Mouse (Mus musculus) spleen, adult 2 months (tissue): ENCODE measurements around the gene Fgfr2. TPM values are rescaled to one million over a fixed set of nuclear protein-coding genes. Genes with fewer than 3 reads are reported as not detected.

Experiments used
- DNase-seq, 2 experiments: peaks; one replicate each; pipeline versions ENCODE4 v3.0.0 to v3.0.0-alpha.2; 2012 to 2021; ENCODE audit warnings: low spot score in 2 of 2, low read depth in 1 of 2
- H3K27ac ChIP-seq: fragments of 200-500 bp; 2 replicates; pipeline ENCODE4 v1.5.1; 2012; ENCODE audit warnings: low read length, inconsistent platforms; ENCODE audit not compliant: insufficient read depth
- H3K27me3 ChIP-seq: fragments of 200-500 bp; 2 replicates; pipeline ENCODE4 v1.6.1; 2012; ENCODE audit warnings: mild to moderate bottlenecking, moderate library complexity, low read length, inconsistent platforms; ENCODE audit not compliant: control insufficient read depth, insufficient read depth
- H3K36me3 ChIP-seq: fragments of 200-500 bp; 2 replicates; pipeline ENCODE4 v1.6.1; 2012; ENCODE audit warnings: mild to moderate bottlenecking, low read length, inconsistent platforms; ENCODE audit not compliant: control insufficient read depth, insufficient read depth
- H3K4me1 ChIP-seq: fragments of 200-500 bp; 2 replicates; pipeline ENCODE4 v1.6.1; 2011; ENCODE audit warnings: inconsistent platforms; ENCODE audit not compliant: control insufficient read depth, insufficient read depth, insufficient read length
- H3K4me3 ChIP-seq: fragments of 200-500 bp; 2 replicates; pipeline ENCODE4 v1.5.1; 2011; ENCODE audit warnings: mild to moderate bottlenecking, inconsistent platforms; ENCODE audit not compliant: insufficient read depth, insufficient read length; ENCODE audit errors: extremely low read depth
- CTCF ChIP-seq: fragments of 200-500 bp; IDR thresholded peaks from 2 replicates; pipeline ENCODE4 v1.5.1; 2011; ENCODE audit warnings: mild to moderate bottlenecking, inconsistent platforms; ENCODE audit not compliant: insufficient read depth, insufficient read length, insufficient replicate concordance; ENCODE audit errors: extremely low read depth
- POLR2A ChIP-seq: fragments of 200-500 bp; IDR thresholded peaks from 2 replicates; pipeline ENCODE4 v1.6.1; 2011; ENCODE audit warnings: low read depth, low read length, inconsistent platforms
- WGBS: fragments of 180-500 bp; shearing (Covaris S2); methylation state at CpG from one replicate; pipeline ENCODE4 v1.1.7; 2018; 5-methylcytosine and 5-hydroxymethylcytosine counted together
- polyA plus RNA-seq: library from polyadenylated mRNA; depleted of rRNA; stranded (reverse); fragments of >200 nt; gene quantifications from 2 replicates; pipeline ENCODE4 v1.2.3, GENCODE M21; 2012

Gene Fgfr2
- polyA plus RNA-seq, 1 experiment, result 1.6 TPM

DNA sequence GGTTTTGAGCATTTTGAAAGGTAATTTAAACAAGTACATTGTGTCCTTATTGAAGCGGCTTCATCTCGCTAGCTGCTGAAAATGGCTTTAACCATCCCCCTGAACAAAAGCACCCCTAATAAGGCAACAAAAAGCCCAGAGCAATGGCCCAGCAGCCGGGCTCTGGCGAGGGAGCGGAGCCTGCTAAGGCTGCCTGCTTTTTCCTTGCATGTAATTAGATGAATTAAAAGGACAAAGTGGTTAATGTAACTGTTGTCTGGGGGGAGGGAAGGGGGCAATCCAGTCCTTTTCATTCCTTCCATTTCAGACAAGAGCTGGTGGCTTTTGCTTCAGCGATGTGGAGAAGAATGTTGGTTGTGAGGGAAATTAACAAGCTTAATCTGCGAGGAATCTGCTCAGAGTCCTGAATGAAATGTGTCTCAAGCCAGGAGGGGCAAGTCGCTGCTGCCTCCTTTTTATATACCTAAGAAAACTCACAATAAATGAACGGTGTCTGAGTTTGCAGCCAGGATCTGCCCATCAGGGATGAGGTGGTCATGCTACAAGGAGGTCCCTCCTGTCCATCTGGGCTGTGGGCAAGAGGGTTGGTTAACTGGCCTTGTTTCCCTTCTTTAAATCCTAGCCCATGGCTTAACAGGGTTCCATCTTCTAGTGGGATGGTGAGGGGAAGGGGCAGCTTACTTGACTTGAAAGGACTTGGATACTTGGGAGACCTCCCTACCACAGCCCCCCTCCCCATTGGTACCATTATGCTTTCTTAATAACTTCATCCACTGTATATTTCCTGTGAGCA is 1400.2 kb downstream of the Fgfr2 start:
- Histone ChIP-seq H3K36me3 (no peaks in the 10 kb centered on the region), H3K4me1 (no peaks in the 10 kb centered on the region), H3K27me3 (no peaks in the 10 kb centered on the region), H3K4me3 (no peak overlapping the region), H3K27ac (no peak overlapping the region)
- TF ChIP-seq CTCF (no peak), POLR2A (no peak)
- WGBS, result 56% methylated on average over 9 of the region's 9 CpGs
- no peak for DNase-seq

DNA sequence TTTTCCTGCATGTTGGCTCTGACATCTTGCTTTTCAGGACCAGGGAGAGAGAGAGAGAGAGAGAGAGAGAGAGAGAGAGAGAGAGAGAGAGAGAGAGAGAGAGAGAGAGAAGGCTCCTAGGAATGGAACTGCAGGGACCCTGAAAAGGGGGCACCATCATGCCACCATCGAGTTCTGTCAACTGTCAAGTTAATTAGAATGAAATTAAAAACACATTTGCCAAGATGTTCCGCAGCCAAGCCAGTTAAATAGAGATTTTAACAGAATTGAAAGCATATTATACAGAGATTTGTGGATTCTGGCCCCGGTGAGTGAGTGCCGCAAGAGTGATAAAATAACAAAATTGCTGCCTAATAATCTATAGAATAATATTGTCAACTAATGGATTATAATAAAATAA is 1400.8 kb downstream of the Fgfr2 start:
- H3K4me3 ChIP-seq, result no peak overlapping the region
- TF ChIP-seq CTCF (no peak), POLR2A (no peak)
- no peaks in the 10 kb centered on the region for H3K4me1 ChIP-seq
- no peaks in the 10 kb centered on the region for H3K27me3 ChIP-seq
- WGBS, result 78% methylated on average over 4 of the region's 4 CpGs
- H3K36me3 ChIP-seq, result no peaks in the 10 kb centered on the region
- no peak overlapping the region for H3K27ac ChIP-seq
- no peak for DNase-seq

DNA sequence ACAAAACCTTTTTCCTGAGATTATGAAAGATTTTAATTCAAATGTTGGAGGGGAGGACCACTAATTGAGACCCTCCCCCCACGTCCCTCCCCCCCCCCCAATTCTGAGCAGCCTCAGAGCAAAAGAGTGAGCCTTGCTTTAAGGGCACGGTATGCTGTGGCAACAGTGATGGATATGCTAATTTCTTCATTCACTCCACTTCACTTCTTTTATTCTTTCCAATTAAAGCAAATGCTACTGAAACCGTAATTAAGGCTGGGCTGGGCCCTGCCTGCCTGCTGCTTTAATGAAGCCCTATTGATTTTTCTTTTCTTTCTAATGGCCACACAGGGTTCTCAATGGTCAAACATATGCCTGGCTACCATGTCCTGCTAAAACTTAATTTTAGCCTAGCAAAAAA is 1404.9 kb downstream of the Fgfr2 start:
- Histone ChIP-seq H3K27ac (no peak overlapping the region), H3K4me3 (no peak overlapping the region), H3K4me1 (no peaks in the 10 kb centered on the region), H3K36me3 (no peaks in the 10 kb centered on the region), H3K27me3 (no peaks in the 10 kb centered on the region)
- DNase-seq, result no peak
- 61% methylated on average over 3 of the region's 3 CpGs for WGBS
- TF ChIP-seq POLR2A (no peak), CTCF (no peak)

DNA sequence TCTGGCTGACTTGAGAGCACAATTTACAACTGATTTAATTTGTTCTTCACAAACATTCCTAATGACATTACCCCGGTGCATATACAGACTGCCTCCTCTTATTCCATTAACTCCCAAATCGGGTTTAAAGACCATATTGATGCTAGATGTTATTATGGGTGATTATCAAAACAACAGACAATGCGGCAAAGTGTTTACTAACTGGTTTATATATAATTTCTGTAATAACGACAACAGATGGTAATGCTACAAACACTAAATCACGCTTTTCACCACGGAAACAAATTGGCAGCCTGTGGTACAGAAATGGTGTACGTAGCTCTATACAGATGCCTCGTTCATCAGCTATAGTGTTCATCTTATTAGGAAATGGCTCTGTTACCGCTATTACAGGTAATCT is 1410.1 kb downstream of the Fgfr2 start:
- DNase-seq, result no peak
- Histone ChIP-seq H3K36me3 (no peaks in the 10 kb centered on the region), H3K4me3 (no peak overlapping the region), H3K4me1 (no peaks in the 10 kb centered on the region), H3K27me3 (no peaks in the 10 kb centered on the region), H3K27ac (no peak overlapping the region)
- TF ChIP-seq POLR2A (no peak), CTCF (no peak)
- 87% methylated on average over 9 of the region's 9 CpGs for WGBS

DNA sequence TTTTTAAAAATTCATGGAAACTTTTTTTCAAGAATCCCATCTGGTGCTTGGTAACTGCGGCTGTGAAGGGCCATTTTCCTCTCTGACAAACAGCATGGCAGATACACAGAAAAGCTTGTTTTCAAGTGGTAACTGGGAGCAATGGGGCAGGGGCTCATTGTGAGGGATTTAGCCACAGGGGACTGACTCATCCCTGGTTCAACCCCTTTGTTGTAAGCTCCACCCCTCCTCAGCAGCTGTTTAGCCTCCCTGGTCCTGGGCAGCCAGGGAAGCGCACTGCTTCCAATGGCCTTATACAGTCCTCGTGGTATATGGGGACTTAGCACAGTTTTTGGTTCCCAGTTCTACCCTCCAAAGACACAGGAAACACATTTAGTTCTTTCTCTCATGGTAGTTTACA is 1426.3 kb downstream of the Fgfr2 start:
- 71% methylated on average over 3 of the region's 3 CpGs for WGBS
- TF ChIP-seq POLR2A (no peak), CTCF (no peak)
- no peaks in the 10 kb centered on the region for H3K27me3 ChIP-seq

GRCm38 (mm10) chr7:131687324-131687723 is 1435.8 kb downstream of the Fgfr2 start:
- TF ChIP-seq POLR2A (no peak), CTCF (no peak)
- DNase-seq, result no peak

More for the DNA sequence above, 1426.3 kb downstream of the Fgfr2 start:
- no peak overlapping the region for H3K27ac ChIP-seq
- H3K4me3 ChIP-seq, result no peak overlapping the region
- no peaks in the 10 kb centered on the region for H3K4me1 ChIP-seq
- H3K36me3 ChIP-seq, result no peaks in the 10 kb centered on the region
- no peak for DNase-seq

GRCm38 (mm10) chr7:131677126-131677525 is 1446.0 kb downstream of the Fgfr2 start:
- TF ChIP-seq POLR2A, result no peak
- no peak for TF ChIP-seq CTCF
- Histone ChIP-seq H3K36me3 (no peaks in the 10 kb centered on the region), H3K4me3 (no peak overlapping the region), H3K27ac (no peak overlapping the region), H3K27me3 (no peaks in the 10 kb centered on the region), H3K4me1 (no peaks in the 10 kb centered on the region)
- WGBS, result 73% methylated on average over 2 of the region's 2 CpGs
- DNase-seq, result no peak

More at GRCm38 (mm10) chr7:131687324-131687723, 1435.8 kb downstream of the Fgfr2 start:
- H3K36me3 ChIP-seq, result no peaks in the 10 kb centered on the region
- no peak overlapping the region for H3K27ac ChIP-seq
- WGBS, result 81% methylated on average over 1 of the region's 1 CpGs
- no peaks in the 10 kb centered on the region for H3K4me1 ChIP-seq
- no peaks in the 10 kb centered on the region for H3K27me3 ChIP-seq
- H3K4me3 ChIP-seq, result no peak overlapping the region
